Mouse (Mus musculus): ENCODE measurements around the gene Ddx20. TPM values are rescaled to one million over a fixed set of nuclear protein-coding genes. Genes with fewer than 3 reads are reported as not detected.

Gene Ddx20
- total and polyA plus RNA-seq, 3 experiments = 31.6 to 66.8 (median 37.3) TPM

GRCm38 (mm10) chr3:105674595-105675218, 12.7 kb downstream of the Ddx20 start (continued):
- TF ChIP-seq MAFK (IDR thresholded peaks at IDR 0.05; ENCODE audit: borderline replicate concordance, low read depth, low read length) = peak; percentile 76; the same call in 1 of the 2 replicates
- no peak for TF ChIP-seq ZNF384 (IDR thresholded peaks at IDR 0.05; ENCODE audit: low read depth, low read length)
- TF ChIP-seq CHD2 (IDR thresholded peaks at IDR 0.05; ENCODE audit: low read length) = no peak

GRCm38 (mm10) chr3:105670801-105671200, 16.6 kb downstream of the Ddx20 start:
- Histone ChIP-seq H3K36me3 (ENCODE audit: control insufficient read depth in 1 of 2, insufficient read depth in 2 of 2, low read length in 2 of 2) (peaks cover 0 to 3% of the 10 kb centered on the region in 2 experiments; a peak in 1 of 4 replicates), H3K4me3 (ENCODE audit: control insufficient read depth in 1 of 2, insufficient read depth in 1 of 2, low read depth in 2 of 2, low read length in 2 of 2) (no peak overlapping the region), H3K9me3 (replicated peaks; ENCODE audit: insufficient read depth, low read length) (no peaks in the 10 kb centered on the region), H3K4me1 (ENCODE audit: control insufficient read depth in 1 of 2, insufficient read depth in 2 of 2, low read length in 2 of 2) (0 out of 4 replicates have a peak, but pooled peaks cover 0 to 4% of the 10 kb centered on the region in 2 experiments), H3K79me2 (ENCODE audit: control insufficient read depth, insufficient read depth, low read length, poor library complexity) (no peaks in the 10 kb centered on the region), H3K27me3 (ENCODE audit: control insufficient read depth in 1 of 2, insufficient read depth in 2 of 2, low read length in 2 of 2) (no peaks in the 10 kb centered on the region), H3K27ac (ENCODE audit: control insufficient read depth, low read depth, low read length) (no peak overlapping the region), H3K9ac (ENCODE audit: control insufficient read depth, low read depth, low read length, poor library complexity, severe bottlenecking) (no peak overlapping the region)
- TF ChIP-seq CTCF (IDR thresholded peaks at IDR 0.05 in 2 of 3, conservative IDR thresholded peaks at IDR 0.05 in 1 of 3; ENCODE audit: control insufficient read depth in 1 of 3, insufficient read depth in 1 of 3, low read depth in 2 of 3, low read length in 3 of 3, poor library complexity in 1 of 3, severe bottlenecking in 1 of 3) (no peak), POLR2AphosphoS5 (IDR thresholded peaks at IDR 0.05; ENCODE audit: borderline replicate concordance, low read depth, low read length) (no peak), TBP (IDR thresholded peaks at IDR 0.05; ENCODE audit: low read depth, low read length) (no peak), POLR2AphosphoS2 (IDR thresholded peaks at IDR 0.05; ENCODE audit: low read length) (no peak), USF2 (IDR thresholded peaks at IDR 0.05; ENCODE audit: borderline replicate concordance in 1 of 2, insufficient read depth in 1 of 2, low read depth in 1 of 2, low read length in 2 of 2) (no peak), RCOR1 (IDR thresholded peaks at IDR 0.05; ENCODE audit: low read depth, low read length) (no peak), ZMIZ1 (IDR thresholded peaks at IDR 0.05; ENCODE audit: low read depth, low read length) (no peak), BHLHE40 (IDR thresholded peaks at IDR 0.05; ENCODE audit: borderline replicate concordance, low read depth, low read length) (no peak), HCFC1 (IDR thresholded peaks at IDR 0.05; ENCODE audit: low read depth, low read length) (no peak)
- no peak for DNase-seq (ENCODE audit: low read depth, low spot score)

GRCm38 (mm10) chr3:105669776-105670175, 17.6 kb downstream of the Ddx20 start:
- Histone ChIP-seq H3K9me3 (replicated peaks; ENCODE audit: insufficient read depth, low read length) (no peaks in the 10 kb centered on the region), H3K36me3 (ENCODE audit: control insufficient read depth in 1 of 2, insufficient read depth in 2 of 2, low read length in 2 of 2) (peaks cover 0 to 3% of the 10 kb centered on the region in 2 experiments; a peak in 1 of 4 replicates), H3K27me3 (ENCODE audit: control insufficient read depth in 1 of 2, insufficient read depth in 2 of 2, low read length in 2 of 2) (no peaks in the 10 kb centered on the region), H3K27ac (ENCODE audit: control insufficient read depth, low read depth, low read length) (no peak overlapping the region), H3K4me3 (ENCODE audit: control insufficient read depth in 1 of 2, insufficient read depth in 1 of 2, low read depth in 2 of 2, low read length in 2 of 2) (no peak overlapping the region), H3K4me1 (ENCODE audit: control insufficient read depth in 1 of 2, insufficient read depth in 2 of 2, low read length in 2 of 2) (0 out of 4 replicates have a peak, but pooled peaks cover 0 to 4% of the 10 kb centered on the region in 2 experiments), H3K9ac (ENCODE audit: control insufficient read depth, low read depth, low read length, poor library complexity, severe bottlenecking) (no peak overlapping the region), H3K79me2 (ENCODE audit: control insufficient read depth, insufficient read depth, low read length, poor library complexity) (no peaks in the 10 kb centered on the region)
- DNase-seq (ENCODE audit: low read depth, low spot score) = no peak
- TF ChIP-seq SMC3 (IDR thresholded peaks at IDR 0.05; ENCODE audit: low read depth, low read length) (no peak), CHD2 (IDR thresholded peaks at IDR 0.05; ENCODE audit: low read length) (no peak), BHLHE40 (IDR thresholded peaks at IDR 0.05; ENCODE audit: borderline replicate concordance, low read depth, low read length) (no peak)

Data from MEL (cell line).